Mouse (Mus musculus) heart, postnatal 14 days (tissue): Measurements from ENCODE around the gene S100a9. TPM values are rescaled to one million over a fixed set of nuclear protein-coding genes. Genes with fewer than 3 reads are reported as not detected.

Experiments used
- total RNA-seq, 2 experiments: library from RNA; stranded (reverse); gene quantifications; 2 replicates each; pipeline ENCODE4 v1.2.3; 2021

The S100a9 gene
- total RNA-seq, 2 experiments from 2014 or later, result 3.7 to 5.4 TPM

Other genes with a start within 250 kb of the S100a9 start
- 10 to 100 TPM; 25.8 to 33.1 TPM for gene Npr1, start 229.9 kb downstream of the S100a9 start, total RNA-seq
- gene Ilf2, start 219.6 kb downstream of the S100a9 start, total RNA-seq, result 10 to 100 TPM; 35.3 to 39.2 TPM
- 10 to 100 TPM; 51.3 to 52.6 TPM for gene Snapin, start 204.7 kb downstream of the S100a9 start, total RNA-seq
- 100 to 1,000 TPM; 101 to 123 TPM for gene Chtop, start 186.2 kb downstream of the S100a9 start, total RNA-seq
- 100 to 1,000 TPM; 516 to 570 TPM for gene S100a1, start 181.3 kb downstream of the S100a9 start, total RNA-seq
- 10 to 100 TPM; 29.1 to 29.8 TPM for gene S100a13, start 181.3 kb downstream of the S100a9 start, total RNA-seq
- gene S100a14, start 168.9 kb downstream of the S100a9 start, total RNA-seq, result 1 to 10 TPM in 1 of 2 experiments, under 1 TPM in 1; 0.74 to 1.7 TPM
- gene S100a16, start 158.5 kb downstream of the S100a9 start, total RNA-seq, result 10 to 100 TPM; 77.3 to 86.0 TPM
- gene S100a3, start 135.1 kb downstream of the S100a9 start, total RNA-seq, result not detected
- gene S100a2, start 105.5 kb downstream of the S100a9 start, total RNA-seq, result not detected
- not detected for gene Gm42674, start 93.8 kb downstream of the S100a9 start, total RNA-seq
- 10 to 100 TPM; 12.2 to 14.3 TPM for gene S100a4, start 92.0 kb downstream of the S100a9 start, total RNA-seq
- not detected for gene S100a5, start 87.2 kb downstream of the S100a9 start, total RNA-seq
- 10 to 100 TPM; 62.2 to 71.0 TPM for gene S100a6, start 82.8 kb downstream of the S100a9 start, total RNA-seq
- under 1 TPM in 1 of 2 experiments, not detected in 1; 0.17 TPM for gene S100a7a, start 41.7 kb downstream of the S100a9 start, total RNA-seq
- 1 to 10 TPM; 2.6 to 2.8 TPM for gene S100a8, start 26.7 kb downstream of the S100a9 start, total RNA-seq
- not detected for gene Pglyrp4, start 31.2 kb upstream of the S100a9 start, total RNA-seq
- not detected for gene Gm5849, start 82.2 kb upstream of the S100a9 start, total RNA-seq